Mouse (Mus musculus): ENCODE results near the gene AI597479.
"Not testable (repeated sequence)": the region's sequence is repeated elsewhere in the genome, so short reads cannot be mapped to it uniquely, and the experiment has no call there.

AI597479 gene

DNA sequence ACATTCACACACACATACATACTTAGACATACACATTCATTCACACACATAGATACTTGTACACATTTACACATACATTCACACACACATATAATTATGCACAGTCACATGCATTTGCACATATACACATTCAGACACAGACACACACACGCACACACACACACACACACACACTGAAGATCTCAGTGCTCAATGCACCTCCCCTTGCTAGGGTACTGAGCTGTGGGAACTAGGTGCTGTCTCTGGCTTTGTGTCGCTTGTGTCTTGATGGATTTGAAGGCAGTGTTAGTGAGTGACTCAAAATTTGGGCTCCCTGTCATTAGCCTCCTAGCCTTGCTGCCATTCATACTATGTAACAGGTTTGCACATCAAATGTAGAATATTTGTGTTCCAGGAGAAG lies 24.1 kb downstream of the AI597479 start:
- no peak for DNase-seq (ENCODE audit: low read depth in 2 of 2, low spot score in 2 of 2)

DNA sequence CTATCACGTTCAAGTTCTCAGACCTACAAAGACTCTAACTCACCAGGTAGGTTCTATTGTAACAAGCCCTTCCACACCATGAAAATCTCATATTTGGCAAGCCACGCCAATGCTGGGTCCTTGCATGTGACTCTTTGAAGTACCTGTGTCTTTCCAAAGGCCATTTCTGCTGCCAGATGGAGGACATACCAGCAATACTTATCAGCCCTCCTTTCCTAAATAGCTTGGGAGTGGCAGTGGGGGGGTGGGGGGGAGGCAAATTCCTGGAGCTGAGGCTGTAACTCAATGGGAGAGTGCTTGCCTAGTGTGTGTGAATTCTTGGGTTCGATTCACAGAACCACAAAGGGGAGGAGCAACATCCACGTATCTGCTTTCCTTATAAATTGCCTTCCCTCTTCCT lies 26.2 kb downstream of the AI597479 start:
- DNase-seq (ENCODE audit: low read depth in 2 of 2, low spot score in 2 of 2) = no peak

DNA sequence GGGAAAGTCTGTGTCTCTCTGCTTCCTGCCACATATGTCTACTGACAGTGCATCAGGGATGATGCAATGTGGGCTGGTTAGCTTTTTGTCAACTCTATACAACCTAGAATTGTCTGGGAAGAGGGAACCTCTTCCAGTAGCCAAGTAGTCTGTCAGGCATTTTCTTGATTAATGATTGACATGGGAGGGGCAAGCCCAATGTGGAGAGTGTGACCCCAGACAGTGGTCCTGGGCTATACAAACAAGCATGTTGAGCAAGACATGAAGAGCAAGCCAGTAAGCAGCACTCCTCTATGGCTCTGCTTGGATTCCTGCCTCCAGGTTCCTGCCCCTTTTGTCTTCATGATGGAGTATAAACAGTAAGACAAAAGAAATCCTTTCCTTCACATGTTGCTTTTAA lies 28.7 kb downstream of the AI597479 start:
- DNase-seq (ENCODE audit: low read depth in 2 of 2, low spot score in 2 of 2) = no peak

DNA sequence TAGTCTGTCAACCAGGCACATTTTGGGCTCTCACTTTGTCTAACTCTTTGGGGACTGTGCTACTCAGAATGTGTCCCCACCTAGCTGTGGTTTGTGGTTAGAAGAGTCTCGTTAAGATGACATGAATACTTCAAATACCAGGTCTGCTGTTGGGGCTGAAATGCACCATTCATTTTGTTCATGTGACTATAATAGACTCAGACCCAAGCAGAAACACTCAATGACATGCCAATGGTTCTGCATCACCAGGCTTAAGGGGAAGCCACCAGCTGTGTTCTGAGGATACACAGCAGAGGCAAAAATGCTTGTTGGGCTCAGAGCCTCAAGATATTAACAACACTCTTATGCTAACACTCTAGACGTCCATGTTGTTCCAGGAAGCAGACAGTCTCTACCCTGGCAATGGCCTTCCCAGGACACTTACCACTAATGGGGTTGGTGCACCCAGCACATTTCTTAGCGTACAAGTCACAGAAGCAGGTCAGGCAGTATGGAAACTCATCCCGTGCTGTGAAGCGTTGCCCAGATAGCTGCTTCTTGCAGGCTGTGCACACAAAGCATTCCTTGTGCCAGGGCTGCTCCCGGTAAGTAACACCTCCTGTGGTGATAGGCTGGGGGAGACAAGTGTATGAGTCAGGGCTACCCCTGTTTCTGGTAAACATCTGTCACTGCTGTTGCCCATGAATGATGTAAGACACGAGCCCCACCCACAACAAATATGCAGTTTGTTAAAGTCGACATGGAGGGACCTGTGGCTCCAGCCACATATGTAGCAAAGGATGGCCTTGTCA lies 29.5 kb downstream of the AI597479 start:
- no peak for DNase-seq (ENCODE audit: low read depth in 2 of 2, low spot score in 2 of 2)

DNA sequence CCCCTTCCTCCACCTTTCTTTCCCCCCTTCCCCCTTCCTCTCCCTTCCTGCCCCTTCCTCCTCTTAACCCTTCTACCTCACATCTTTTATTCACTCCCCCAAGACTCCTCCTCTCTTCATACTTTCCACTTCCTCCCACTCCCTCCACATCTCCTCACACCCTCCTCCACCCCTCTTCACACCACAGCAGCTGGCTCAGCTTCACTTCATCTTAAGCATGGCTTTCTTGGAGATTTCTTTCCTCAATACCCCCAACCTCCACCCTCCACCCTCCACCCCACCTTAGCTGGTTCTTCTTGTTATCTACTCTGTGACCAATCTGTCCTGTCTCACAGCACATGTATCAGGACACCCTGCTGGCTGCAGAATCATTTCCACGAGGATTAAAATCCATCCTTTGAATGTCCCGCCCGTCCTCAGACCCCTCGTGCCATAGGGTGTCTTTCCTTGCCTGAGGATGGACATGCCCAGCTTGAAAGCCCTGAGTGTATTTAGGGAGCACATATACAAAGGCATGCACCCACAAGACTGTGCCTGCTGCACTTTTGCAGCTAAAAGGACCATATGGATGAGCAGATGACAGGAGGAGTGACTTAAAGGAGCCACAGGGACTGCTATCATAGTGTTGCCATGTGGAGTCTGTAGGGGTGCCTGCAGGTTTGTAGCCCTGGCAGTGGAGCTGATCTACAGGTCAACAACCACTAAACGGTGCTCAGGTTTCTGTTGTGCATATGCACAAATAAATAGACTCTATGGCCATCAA lies 31.9 kb downstream of the AI597479 start:
- no peak for DNase-seq (ENCODE audit: low read depth in 2 of 2, low spot score in 2 of 2)

DNA sequence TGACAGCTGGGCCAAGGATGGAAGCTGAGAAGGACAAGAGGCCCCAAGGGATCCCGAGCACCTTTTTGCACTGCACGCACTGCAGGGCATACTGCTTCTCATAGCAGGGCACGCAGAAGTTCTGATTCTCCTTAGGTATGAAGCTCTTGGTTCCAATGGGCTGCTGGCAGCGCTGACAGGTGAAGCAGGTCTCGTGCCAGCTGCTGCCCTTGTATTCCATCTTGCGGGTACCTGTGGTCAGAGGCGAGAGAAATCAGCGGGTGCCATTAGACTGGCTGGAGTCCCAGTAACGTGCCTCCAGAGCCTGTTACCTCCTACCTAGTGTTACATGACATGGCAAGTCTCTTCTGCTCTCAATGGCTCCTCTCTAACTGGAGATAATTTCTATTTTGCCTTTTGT lies 33.1 kb downstream of the AI597479 start:
- DNase-seq (ENCODE audit: low read depth in 2 of 2, low spot score in 2 of 2) = no peak

DNA sequence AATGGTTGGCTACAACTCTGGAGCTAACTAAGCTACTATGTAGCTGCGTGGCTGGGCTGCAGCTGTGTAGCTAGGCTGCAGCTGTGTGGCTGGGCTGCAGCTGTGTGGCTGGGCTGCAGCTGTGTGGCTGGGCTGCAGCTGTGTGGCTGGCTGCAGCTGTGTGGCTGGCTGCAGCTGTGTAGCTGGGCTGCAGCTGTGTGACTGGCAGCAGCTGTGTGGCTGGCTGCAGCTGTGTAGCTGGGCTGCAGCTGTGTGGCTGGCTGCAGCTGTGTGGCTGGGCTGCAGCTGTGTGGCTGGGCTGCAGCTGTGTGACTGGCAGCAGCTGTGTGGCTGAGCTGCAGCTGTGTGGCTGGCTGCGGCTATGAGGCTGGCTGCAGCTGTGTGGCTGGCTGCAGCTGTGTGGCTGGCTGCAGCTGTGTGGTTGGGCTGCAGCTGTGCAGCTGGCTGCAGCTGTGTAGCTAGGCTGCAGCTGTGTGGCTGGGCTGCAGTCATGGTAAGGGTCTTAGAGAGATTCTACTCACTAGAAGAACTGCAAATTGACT lies 38.0 kb downstream of the AI597479 start:
- DNase-seq (ENCODE audit: low read depth in 2 of 2, low spot score in 2 of 2) = not testable (repeated sequence)

DNA sequence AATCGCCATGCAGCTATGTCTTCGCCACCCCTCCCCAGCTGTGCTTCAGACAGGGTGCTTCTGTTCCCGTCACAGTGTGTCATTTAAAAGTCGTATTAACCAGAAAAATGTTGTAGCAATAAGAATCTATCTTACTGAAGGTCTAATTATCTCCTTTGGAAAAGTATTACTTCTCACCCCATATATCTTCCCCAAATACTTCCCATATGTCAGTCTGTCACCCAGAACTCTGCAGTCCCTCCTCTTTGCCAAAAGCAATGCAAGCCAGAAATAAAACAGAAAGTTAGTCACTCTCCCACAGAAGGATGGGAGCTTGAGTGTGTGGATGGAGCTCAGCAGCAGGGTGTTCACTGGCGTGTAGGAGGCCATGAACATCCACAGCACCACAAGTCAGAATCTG lies 38.8 kb downstream of the AI597479 start:
- DNase-seq (ENCODE audit: low read depth in 2 of 2, low spot score in 2 of 2) = no peak

DNA sequence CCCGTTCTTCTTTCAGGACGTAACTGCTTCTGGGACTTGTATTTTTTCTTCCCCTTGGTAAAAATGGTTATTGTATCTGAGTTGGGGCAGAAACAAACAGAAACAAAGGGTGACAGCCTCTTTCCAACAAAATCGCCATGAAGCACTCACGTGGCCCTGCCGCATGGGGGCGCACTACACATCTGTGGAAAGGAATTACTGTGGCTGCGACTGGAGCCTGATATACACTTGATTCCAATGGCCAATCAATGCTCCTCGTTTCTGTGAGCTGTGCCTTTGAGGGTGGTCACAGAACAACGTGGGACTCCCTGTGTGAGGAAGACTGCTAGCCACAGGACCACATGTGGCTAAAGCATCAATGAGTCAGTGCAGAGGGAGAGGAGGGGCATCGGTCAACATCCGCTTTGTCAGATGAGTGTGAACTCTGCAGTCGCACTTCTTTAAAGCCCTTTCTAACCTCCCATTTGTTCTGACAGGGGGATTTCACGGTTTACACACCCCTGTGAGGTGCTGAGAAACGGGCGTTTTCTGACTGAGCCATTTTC lies 39.8 kb downstream of the AI597479 start:
- no peak for DNase-seq (ENCODE audit: low read depth in 2 of 2, low spot score in 2 of 2)

DNA sequence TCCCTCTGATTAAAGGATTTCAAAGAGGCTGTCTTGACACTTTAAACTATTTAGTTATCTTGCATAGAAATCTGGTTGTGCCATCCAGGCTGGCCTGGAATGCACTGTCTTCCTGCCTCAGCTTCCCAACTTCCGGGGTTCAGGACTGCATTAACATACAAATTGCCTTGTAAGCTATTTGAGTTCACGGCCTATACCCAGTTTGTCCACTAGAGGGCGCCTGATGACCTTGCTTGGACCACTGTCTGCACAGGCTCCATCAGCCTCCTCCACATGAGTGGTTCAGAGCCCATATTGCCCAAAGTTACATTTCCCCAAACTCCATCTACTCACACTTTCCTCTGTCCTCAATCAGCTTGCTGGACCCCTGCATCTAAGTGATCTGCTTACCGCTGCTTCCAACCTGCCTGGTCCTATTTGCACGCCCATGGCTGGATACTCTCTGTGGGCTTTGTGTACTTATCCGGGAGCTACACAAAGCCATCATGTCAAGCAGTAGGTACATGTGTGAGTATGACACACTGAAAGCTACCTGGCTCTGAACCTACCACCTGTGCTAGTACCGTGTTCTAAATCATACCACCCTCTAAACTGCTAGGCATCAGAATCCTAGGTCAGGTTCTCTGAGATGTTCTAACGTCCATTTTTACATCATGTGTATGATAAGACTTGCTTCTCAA lies 41.2 kb downstream of the AI597479 start:
- peak; percentile 79 to 82 for DNase-seq (ENCODE audit: low read depth in 2 of 2, low spot score in 2 of 2)

DNA sequence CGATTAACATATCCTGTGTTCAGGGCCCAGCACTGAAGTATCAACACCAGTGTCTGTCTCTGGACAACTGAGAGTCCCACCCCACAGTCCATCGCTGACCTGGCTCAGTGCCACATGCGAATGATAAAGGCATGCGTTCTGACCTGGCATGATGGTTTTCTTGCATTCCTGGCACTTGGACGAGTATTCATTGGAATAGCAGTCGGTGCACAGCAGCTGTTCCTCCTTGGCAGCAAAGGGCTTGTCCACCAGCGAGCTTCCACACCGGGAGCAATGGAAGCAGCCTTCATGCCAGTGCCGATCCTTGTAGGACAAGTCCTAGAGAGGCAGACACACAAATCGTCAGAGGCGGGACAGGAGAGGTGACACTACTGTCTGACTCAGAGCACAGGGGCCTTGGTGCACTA lies 43.0 kb downstream of the AI597479 start:
- DNase-seq (ENCODE audit: low read depth in 2 of 2, low spot score in 2 of 2) = no peak

DNA sequence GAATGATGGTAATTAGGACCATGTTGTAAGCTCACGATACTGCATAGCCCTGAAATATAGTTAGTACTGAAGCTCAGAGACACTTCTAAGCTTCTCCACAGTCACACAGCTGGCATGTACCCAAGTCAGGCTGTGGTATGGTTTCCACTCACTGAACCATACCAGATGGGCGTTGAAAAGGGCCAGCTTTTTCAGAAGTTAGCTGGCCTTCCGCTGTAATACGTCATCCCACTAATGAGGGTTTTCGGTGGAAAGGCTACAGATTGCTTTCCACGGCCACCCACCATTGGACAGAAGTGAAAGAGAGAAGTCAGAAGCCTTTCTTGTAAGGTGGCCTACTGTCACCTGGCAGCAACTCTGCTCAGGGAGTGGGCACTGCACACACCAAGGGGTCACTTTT lies 44.3 kb downstream of the AI597479 start:
- DNase-seq (ENCODE audit: low read depth in 2 of 2, low spot score in 2 of 2) = no peak

DNA sequence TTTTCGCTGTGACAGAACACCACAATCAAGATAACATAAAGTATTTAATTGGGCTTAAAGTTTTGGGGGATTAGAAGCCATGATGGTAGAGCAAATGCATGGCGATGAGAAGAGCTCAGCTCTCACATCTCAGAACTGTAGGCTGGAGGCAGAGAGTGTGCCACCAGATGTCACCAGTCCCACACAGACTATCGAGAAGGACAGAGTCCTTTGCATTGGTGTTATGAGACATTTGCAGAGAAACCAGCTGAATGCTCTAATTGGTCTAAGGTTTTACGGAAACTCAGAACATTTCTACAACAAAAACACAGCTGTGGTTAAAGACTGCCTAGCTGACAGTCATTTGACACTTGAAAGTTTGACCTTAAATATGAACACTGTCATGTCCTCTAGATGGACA lies 44.8 kb downstream of the AI597479 start:
- no peak for DNase-seq (ENCODE audit: low read depth in 2 of 2, low spot score in 2 of 2)

DNA sequence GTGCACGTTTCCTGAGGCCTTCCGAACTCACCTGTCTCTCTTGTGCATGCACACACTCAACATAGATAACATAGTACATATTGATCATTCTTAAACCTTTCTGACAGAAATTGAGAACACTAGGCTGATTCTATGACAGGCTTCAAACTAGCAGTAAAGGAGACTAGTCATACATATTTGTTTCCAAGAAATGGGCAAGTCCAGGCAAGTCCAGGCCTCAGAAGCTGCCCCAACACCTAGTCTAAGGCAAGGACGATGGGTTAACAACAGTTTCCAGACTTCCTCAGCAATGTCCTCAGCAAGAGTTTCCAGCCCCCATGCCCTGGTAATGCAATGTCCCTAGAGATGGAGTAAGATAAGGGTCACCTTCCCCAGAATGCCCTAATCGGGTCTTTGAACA lies 45.3 kb downstream of the AI597479 start:
- no peak for DNase-seq (ENCODE audit: low read depth in 2 of 2, low spot score in 2 of 2)

DNA sequence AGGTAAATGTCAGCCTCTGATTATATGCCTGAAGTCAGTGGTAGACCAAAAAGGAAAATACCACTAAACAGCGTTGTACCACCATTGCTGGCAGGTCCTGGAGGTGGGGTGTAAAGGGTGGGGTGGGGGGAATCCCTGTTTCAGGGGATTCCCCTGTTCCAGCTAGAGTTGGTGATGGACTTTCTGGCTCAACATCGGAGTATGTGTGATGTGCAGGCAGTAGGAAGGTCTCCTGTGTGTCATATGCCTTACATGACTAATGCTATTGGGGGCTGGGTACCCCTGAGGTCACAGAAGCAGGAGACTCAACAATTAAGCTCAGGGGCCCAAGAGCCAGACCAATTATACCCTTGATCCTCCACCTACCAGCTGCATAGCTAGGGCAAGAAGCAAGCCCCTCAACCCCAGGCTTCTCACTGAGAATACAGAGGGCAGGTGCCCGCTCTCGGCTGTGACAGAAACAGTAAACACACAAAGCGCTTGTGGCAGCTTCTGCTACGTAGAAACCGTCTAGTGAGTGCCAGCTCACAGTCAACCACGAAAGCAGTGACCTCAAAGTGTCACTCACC lies 45.9 kb downstream of the AI597479 start:
- no peak for DNase-seq (ENCODE audit: low read depth in 2 of 2, low spot score in 2 of 2)

DNA sequence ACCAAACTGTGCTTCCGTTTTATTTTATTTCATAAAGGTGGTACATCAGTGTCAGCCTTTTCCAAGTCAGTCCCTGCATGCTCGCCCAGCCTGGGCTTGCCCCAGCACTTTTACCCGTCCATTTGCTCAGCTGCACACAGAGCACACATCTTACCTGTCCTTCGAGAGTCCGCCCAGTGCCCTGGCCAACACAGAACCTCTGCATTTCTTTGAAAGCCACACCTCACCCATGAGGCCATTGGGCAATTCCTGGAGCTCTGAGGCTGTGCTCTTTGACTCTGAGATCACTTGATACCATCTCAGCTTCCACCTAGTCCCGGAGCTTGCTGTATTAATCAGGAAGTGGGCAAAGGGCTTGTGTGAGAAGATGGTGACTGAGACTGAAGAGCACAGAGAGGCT lies 46.9 kb downstream of the AI597479 start:
- no peak for DNase-seq (ENCODE audit: low read depth in 2 of 2, low spot score in 2 of 2)

DNA sequence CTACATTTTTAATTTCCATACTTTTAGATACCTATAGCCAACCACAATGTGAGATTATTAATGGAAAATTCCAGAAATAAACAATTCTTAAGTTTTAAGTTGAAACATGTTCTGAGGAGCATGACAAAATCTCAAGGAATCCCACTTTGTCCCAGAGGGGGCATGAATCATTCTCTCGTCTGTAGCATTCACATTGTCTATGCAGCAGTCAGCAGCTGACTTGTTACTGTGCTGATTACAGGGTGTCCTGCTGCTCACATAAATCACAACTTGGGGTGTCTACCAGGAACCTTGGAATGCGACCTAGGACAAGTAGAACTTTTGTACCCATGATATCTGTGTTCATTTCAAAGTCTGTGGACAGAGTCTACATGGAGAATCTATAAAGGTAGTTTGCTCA lies 49.0 kb downstream of the AI597479 start:
- DNase-seq (ENCODE audit: low read depth in 2 of 2, low spot score in 2 of 2) = no peak

DNA sequence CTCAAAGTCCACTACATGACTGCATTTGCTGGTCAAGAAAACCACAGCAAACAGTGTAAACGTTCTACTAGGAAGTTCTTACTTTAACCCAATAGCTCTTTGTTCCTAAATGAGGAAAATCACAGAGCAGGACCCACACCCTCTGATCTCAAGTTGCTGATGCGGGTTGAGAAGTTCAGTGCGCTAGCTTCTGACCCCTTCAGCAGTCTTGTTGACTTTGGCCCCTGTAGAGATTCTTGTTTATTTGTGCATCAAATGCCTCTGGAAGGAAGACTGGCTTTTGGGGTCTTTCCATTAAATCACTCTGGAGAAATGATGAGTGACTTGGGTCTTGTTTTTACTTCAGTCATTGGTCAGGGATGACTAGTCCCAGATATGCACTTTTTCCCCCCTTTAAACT lies 51.7 kb downstream of the AI597479 start:
- DNase-seq (ENCODE audit: low read depth in 2 of 2, low spot score in 2 of 2) = no peak

DNA sequence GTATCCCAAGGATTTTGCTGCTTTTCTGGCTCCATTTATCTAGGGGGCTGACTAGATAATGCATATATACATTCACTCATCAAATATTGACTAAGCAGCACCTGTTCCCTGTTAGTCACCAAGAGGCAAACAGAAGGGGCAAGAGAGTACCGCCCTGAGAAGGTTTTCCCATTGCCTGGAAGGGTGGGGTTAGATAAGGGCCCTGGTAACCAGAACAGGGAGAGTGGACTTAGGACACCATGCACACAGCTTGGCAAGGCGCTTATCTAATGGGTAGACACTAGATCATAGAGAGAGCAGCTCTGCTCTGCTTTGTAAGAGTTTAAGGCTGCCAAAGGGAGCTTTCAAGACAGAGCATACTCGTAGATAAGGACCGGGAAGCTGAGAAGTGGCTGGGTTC lies 54.1 kb downstream of the AI597479 start:
- DNase-seq (ENCODE audit: low read depth in 2 of 2, low spot score in 2 of 2) = no peak

DNA sequence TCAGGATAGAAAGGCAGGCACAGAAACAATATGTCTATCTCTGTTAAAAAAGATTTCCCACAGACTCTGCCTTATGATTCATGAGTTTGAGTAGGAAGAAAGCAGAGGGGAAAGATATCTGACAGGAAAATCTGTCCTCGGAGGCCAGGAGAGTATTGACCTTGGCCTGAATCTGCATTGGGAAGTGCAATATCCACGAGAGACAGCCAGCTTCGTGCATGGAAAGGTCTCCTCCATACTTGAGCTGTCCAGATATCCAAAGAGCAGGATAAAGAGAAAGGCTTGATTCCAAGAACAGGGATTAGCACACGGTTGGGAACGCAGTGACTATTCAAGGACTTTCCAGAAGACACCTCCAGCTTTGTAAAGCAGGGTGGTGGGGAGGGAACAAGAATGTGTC lies 55.0 kb downstream of the AI597479 start:
- DNase-seq (ENCODE audit: low read depth in 2 of 2, low spot score in 2 of 2) = no peak

DNA sequence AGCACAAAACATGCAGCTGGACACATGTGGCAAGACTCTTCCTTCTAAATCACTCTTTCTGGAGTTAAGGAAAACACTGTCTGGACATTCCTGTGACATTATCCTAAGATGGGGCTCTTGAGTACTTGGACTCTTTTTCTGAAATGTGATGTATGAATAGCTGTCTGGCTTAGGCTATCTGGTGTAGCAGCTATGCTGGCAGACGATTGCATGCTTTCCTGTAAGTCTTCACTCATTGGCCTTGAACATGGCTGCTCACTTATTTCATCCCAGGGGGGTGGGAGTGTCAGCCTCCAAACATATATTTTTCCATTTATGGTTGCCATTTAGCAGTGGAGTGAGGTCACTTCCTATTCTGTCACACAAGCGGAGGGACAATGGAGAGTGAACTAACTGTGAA lies 56.0 kb downstream of the AI597479 start:
- DNase-seq (ENCODE audit: low read depth in 2 of 2, low spot score in 2 of 2) = no peak

All from CD8-positive naive resting alpha-beta T cell, adult 2 months (primary cell).